Mouse (Mus musculus): Measurements from ENCODE around the gene Hdac9. TPM values are rescaled to one million over a fixed set of nuclear protein-coding genes. Genes with fewer than 3 reads are reported as not detected.

The Hdac9 gene
- polyA plus RNA-seq, 1 experiment = 6.0 TPM

DNA sequence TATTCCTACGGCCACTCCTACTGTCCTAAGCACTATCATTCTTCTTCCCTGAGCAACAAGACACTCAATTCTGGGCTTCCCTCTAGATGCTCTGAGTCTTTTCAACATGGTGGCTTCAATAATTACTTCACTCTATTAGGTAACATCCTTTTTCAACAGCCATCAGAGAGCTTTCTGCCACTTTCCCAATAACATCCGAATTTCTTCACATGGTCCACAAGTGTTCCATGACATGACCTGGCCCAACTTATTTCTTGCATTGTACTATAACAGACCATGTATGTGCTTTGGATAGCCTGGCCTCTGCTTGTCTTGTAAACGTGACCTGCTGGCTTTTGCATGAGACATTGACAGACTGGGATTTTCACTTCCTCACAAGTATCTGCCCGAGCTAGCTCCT is 538.3 kb downstream of the Hdac9 start:
- Histone ChIP-seq H3K27ac (ENCODE audit: insufficient read depth, low read length) (no peak overlapping the region; the same call in 1 of the 2 replicates), H3K4me1 (ENCODE audit: control insufficient read depth, insufficient read depth, low read length) (no peaks in the 10 kb centered on the region), H3K4me3 (ENCODE audit: insufficient read depth, low read length) (no peak overlapping the region)
- no peak for TF ChIP-seq POLR2A (IDR thresholded peaks at IDR 0.05; ENCODE audit: low read depth, low read length)
- TF ChIP-seq CTCF (IDR thresholded peaks at IDR 0.05; ENCODE audit: borderline replicate concordance, insufficient read depth, low read length) = no peak

- no peak for TF ChIP-seq CTCF (IDR thresholded peaks at IDR 0.05; ENCODE audit: borderline replicate concordance, insufficient read depth, low read length)
- no peak for TF ChIP-seq POLR2A (IDR thresholded peaks at IDR 0.05; ENCODE audit: low read depth, low read length)
- peaks cover 1% of the 10 kb centered on the region; the same call in 1 of the 2 replicates for H3K4me1 ChIP-seq (ENCODE audit: control insufficient read depth, insufficient read depth, low read length)
- no peak overlapping the region for H3K4me3 ChIP-seq (ENCODE audit: insufficient read depth, low read length)
- H3K27ac ChIP-seq (ENCODE audit: insufficient read depth, low read length) = no peak overlapping the region
Observed at GRCm38 (mm10) chr12:34351906-34352305, 565.0 kb downstream of the Hdac9 start.

GRCm38 (mm10) chr12:34347529-34347928 is 569.4 kb downstream of the Hdac9 start:
- Histone ChIP-seq H3K4me1 (ENCODE audit: control insufficient read depth, insufficient read depth, low read length) (peaks cover 2% of the 10 kb centered on the region; the same call in 1 of the 2 replicates), H3K4me3 (ENCODE audit: insufficient read depth, low read length) (no peak overlapping the region)

DNA sequence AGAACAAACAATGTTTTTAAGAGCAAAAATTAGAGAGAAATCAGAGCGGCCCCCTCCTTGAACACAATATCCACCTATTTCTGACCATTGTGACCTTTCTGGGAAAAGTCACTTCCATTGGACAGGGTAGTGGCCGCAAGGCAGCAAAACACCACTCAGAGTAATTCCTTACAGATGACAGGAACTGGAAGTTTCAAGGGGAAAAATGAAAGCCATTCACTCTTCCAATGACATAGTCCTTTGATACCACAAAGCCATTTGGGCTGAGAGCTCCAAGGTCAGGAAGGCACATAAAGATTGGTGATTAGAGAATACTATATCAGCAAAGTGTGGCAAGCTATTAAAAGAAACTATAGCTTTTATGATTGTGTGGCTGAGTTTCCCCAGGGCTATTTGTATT is 574.1 kb downstream of the Hdac9 start:
- peaks cover 2% of the 10 kb centered on the region; the same call in 1 of the 2 replicates for H3K4me1 ChIP-seq (ENCODE audit: control insufficient read depth, insufficient read depth, low read length)
- no peak overlapping the region for H3K4me3 ChIP-seq (ENCODE audit: insufficient read depth, low read length)
- TF ChIP-seq POLR2A (IDR thresholded peaks at IDR 0.05; ENCODE audit: low read depth, low read length) (no peak), CTCF (IDR thresholded peaks at IDR 0.05; ENCODE audit: borderline replicate concordance, insufficient read depth, low read length) (no peak)
- H3K27ac ChIP-seq (ENCODE audit: insufficient read depth, low read length) = no peak overlapping the region

More at GRCm38 (mm10) chr12:34347529-34347928, 569.4 kb downstream of the Hdac9 start:
- H3K27ac ChIP-seq (ENCODE audit: insufficient read depth, low read length) = no peak overlapping the region
- TF ChIP-seq POLR2A (IDR thresholded peaks at IDR 0.05; ENCODE audit: low read depth, low read length) = no peak
- no peak for TF ChIP-seq CTCF (IDR thresholded peaks at IDR 0.05; ENCODE audit: borderline replicate concordance, insufficient read depth, low read length)

DNA sequence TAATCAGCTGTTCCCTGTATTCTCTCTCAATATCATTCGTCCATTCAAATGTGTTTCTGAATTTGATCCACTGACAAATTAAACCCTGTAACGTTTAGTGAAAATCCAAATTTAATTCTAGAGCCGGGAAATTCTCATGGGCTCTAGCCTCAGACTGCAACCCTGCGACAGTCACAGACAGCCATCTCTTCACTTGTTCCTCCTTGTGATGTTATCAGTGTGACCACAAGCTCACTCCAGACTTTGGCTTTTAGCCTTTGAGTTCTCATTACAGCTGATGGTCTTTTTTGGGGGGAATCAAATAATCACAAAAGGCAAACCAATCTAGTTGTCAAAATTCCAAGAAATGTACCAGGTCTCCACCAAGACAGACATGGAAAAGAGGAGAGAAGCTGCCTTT is 578.0 kb downstream of the Hdac9 start:
- Histone ChIP-seq H3K27ac (ENCODE audit: insufficient read depth, low read length) (no peak overlapping the region), H3K4me1 (ENCODE audit: control insufficient read depth, insufficient read depth, low read length) (0 out of 2 replicates have a peak, but pooled peaks cover 3% of the 10 kb centered on the region)

GRCm38 (mm10) chr12:34334455-34335084 is 582.3 kb downstream of the Hdac9 start:
- Histone ChIP-seq H3K27ac (ENCODE audit: insufficient read depth, low read length) (no peak overlapping the region), H3K4me3 (ENCODE audit: insufficient read depth, low read length) (no peak overlapping the region), H3K4me1 (ENCODE audit: control insufficient read depth, insufficient read depth, low read length) (0 out of 2 replicates have a peak, but pooled peaks cover 3% of the 10 kb centered on the region)
- TF ChIP-seq POLR2A (IDR thresholded peaks at IDR 0.05; ENCODE audit: low read depth, low read length) (no peak), CTCF (IDR thresholded peaks at IDR 0.05; ENCODE audit: borderline replicate concordance, insufficient read depth, low read length) (no peak)

More for the DNA sequence above, 578.0 kb downstream of the Hdac9 start:
- TF ChIP-seq POLR2A (IDR thresholded peaks at IDR 0.05; ENCODE audit: low read depth, low read length) = no peak
- TF ChIP-seq CTCF (IDR thresholded peaks at IDR 0.05; ENCODE audit: borderline replicate concordance, insufficient read depth, low read length) = no peak
- no peak overlapping the region for H3K4me3 ChIP-seq (ENCODE audit: insufficient read depth, low read length)

DNA sequence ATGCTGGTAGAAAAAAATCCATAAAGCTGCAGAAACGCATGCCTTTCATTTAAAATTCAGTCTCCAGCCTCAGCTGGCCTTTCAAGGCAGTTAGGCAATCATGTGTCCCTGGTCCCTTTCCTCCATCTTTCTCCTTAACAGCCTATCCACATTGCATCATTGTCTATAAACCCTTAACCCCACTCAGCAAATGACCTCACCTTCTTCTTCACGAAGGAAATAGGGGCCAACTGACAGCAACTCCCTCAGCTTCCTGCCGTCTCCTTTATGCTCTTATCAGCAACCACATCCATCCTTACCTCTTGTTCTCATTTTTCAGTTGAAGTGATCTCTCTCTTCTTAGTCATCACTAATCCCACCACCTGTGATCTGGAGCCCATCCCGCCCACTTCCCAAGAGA is 584.0 kb downstream of the Hdac9 start:
- H3K27ac ChIP-seq (ENCODE audit: insufficient read depth, low read length) = no peak overlapping the region
- 0 out of 2 replicates have a peak, but pooled peaks cover 3% of the 10 kb centered on the region for H3K4me1 ChIP-seq (ENCODE audit: control insufficient read depth, insufficient read depth, low read length)
- TF ChIP-seq CTCF (IDR thresholded peaks at IDR 0.05; ENCODE audit: borderline replicate concordance, insufficient read depth, low read length) (no peak), POLR2A (IDR thresholded peaks at IDR 0.05; ENCODE audit: low read depth, low read length) (no peak)
- no peak overlapping the region for H3K4me3 ChIP-seq (ENCODE audit: insufficient read depth, low read length)

DNA sequence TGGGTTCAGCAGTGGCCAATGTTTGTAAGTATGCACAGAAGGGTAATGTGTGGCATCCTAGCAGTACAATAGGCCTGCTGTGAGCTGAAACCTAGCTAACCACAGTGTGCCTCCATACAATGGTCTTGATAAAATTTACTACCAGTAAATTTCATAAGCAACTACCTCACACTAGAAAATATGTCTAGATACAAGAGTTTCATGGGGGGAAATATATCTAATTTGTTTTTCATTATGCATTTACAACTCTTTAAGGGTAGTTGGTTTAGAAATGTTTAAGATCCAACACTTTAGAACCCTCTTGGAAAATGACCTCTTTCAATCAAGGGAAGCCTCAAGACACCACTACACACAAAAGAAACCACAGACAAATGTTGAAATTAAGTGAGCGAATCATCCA is 589.8 kb downstream of the Hdac9 start:
- no peaks in the 10 kb centered on the region; the same call in 1 of the 2 replicates for H3K4me1 ChIP-seq (ENCODE audit: control insufficient read depth, insufficient read depth, low read length)
- H3K4me3 ChIP-seq (ENCODE audit: insufficient read depth, low read length) = no peak overlapping the region
- H3K27ac ChIP-seq (ENCODE audit: insufficient read depth, low read length) = no peak overlapping the region
- no peak for TF ChIP-seq CTCF (IDR thresholded peaks at IDR 0.05; ENCODE audit: borderline replicate concordance, insufficient read depth, low read length)
- no peak for TF ChIP-seq POLR2A (IDR thresholded peaks at IDR 0.05; ENCODE audit: low read depth, low read length)

GRCm38 (mm10) chr12:34312113-34312719 is 604.7 kb downstream of the Hdac9 start:
- TF ChIP-seq CTCF (IDR thresholded peaks at IDR 0.05; ENCODE audit: borderline replicate concordance, insufficient read depth, low read length) = no peak
- no peak for TF ChIP-seq POLR2A (IDR thresholded peaks at IDR 0.05; ENCODE audit: low read depth, low read length)
- Histone ChIP-seq H3K27ac (ENCODE audit: insufficient read depth, low read length) (no peak overlapping the region), H3K4me3 (ENCODE audit: insufficient read depth, low read length) (no peak overlapping the region), H3K4me1 (ENCODE audit: control insufficient read depth, insufficient read depth, low read length) (no peaks in the 10 kb centered on the region)

- Histone ChIP-seq H3K4me1 (ENCODE audit: control insufficient read depth, insufficient read depth, low read length) (no peaks in the 10 kb centered on the region; the same call in 1 of the 2 replicates), H3K27ac (ENCODE audit: insufficient read depth, low read length) (no peak overlapping the region), H3K4me3 (ENCODE audit: insufficient read depth, low read length) (no peak overlapping the region)
- TF ChIP-seq CTCF (IDR thresholded peaks at IDR 0.05; ENCODE audit: borderline replicate concordance, insufficient read depth, low read length) = no peak
- no peak for TF ChIP-seq POLR2A (IDR thresholded peaks at IDR 0.05; ENCODE audit: low read depth, low read length)
Observed at GRCm38 (mm10) chr12:34305453-34305852, 611.4 kb downstream of the Hdac9 start.
